Mouse (Mus musculus): Measurements from ENCODE around the gene Defb6. TPM values are rescaled to one million over a fixed set of nuclear protein-coding genes. Genes with fewer than 3 reads are reported as not detected.

Defb6 gene
- 2.1 and 4.8 TPM in 2 replicates for polyA plus RNA-seq (2012; rRNA removed)

GRCm38 (mm10) chr8:19225161-19225560 lies at the start of gene Defb6:
Gene Defb6, plus strand, starts transcription at chr8:19225478.
- DNase-seq (ENCODE audit: low read depth) = no peak

- DNase-seq (ENCODE audit: low read depth) = no peak
Measured at GRCm38 (mm10) chr8:19238101-19238500, 12.8 kb downstream of the Defb6 start.

- no peak for DNase-seq (ENCODE audit: low read depth)
Measured at GRCm38 (mm10) chr8:19239616-19240015, 14.3 kb downstream of the Defb6 start, which contains the start of gene Defb46. Gene Defb46, plus strand, starts transcription at chr8:19239916.

GRCm38 (mm10) chr8:19247280-19247679 lies 22.0 kb downstream of the Defb6 start, which contains the start of gene Defb5:
Gene Defb5, plus strand, starts transcription at chr8:19247580.
- DNase-seq (ENCODE audit: low read depth) = no peak

- DNase-seq (ENCODE audit: low read depth) = no peak
Measured at GRCm38 (mm10) chr8:19258136-19258535, 32.9 kb downstream of the Defb6 start.

GRCm38 (mm10) chr8:19259667-19260066 lies 34.4 kb downstream of the Defb6 start:
- DNase-seq (ENCODE audit: low read depth) = no peak

Other genes with a start within 250 kb of the Defb6 start
- 70.8 and 445 TPM in 2 replicates for gene Defb40, start 247.2 kb upstream of the Defb6 start, polyA plus RNA-seq (2012; rRNA removed)
- gene Defb37, start 234.4 kb upstream of the Defb6 start, polyA plus RNA-seq (2012; rRNA removed) = 149 and 300 TPM in 2 replicates
- gene Defb38, start 198.9 kb upstream of the Defb6 start, polyA plus RNA-seq (2012; rRNA removed) = 68.5 and 97.3 TPM in 2 replicates
- gene Defb39, start 160.7 kb upstream of the Defb6 start, polyA plus RNA-seq (2012; rRNA removed) = 44.7 and 50.2 TPM in 2 replicates
- gene Defb12, start 110.6 kb upstream of the Defb6 start, polyA plus RNA-seq (2012; rRNA removed) = 293 and 415 TPM in 2 replicates
- gene Defb34, start 101.7 kb upstream of the Defb6 start, polyA plus RNA-seq (2012; rRNA removed) = not detected in 2 replicates
- gene Gm45826, start 84.7 kb upstream of the Defb6 start, polyA plus RNA-seq (2012; rRNA removed) = 37.4 and 41.9 TPM in 2 replicates
- not detected in 2 replicates for gene Defb14, start 31.1 kb upstream of the Defb6 start, polyA plus RNA-seq (2012; rRNA removed)
- not detected in 2 replicates for gene Defb4, start 26.8 kb upstream of the Defb6 start, polyA plus RNA-seq (2012; rRNA removed)
- not detected in 2 replicates for gene Defb46, start 14.4 kb downstream of the Defb6 start, polyA plus RNA-seq (2012; rRNA removed)
- gene Defb5, start 22.1 kb downstream of the Defb6 start, polyA plus RNA-seq (2012; rRNA removed) = not detected in 2 replicates
- gene Defb3, start 67.9 kb downstream of the Defb6 start, polyA plus RNA-seq (2012; rRNA removed) = not detected in 2 replicates
- gene Defb8, start 222.1 kb downstream of the Defb6 start, polyA plus RNA-seq (2012; rRNA removed) = not detected in 2 replicates